In genomic region chr19:8839908-8840791, GRCm38 (mm10) we compare ENCODE assay signal across 8 mouse cellular contexts. TPM values are rescaled to one million over a fixed set of nuclear protein-coding genes. Genes with fewer than 3 reads are reported as not detected.
DNase-seq lines count a peak whose midpoint lies in the region; ATAC-seq and TF ChIP-seq lines count a peak whose summit lies in the region.

No protein-coding gene starts in this region.

- H3K36me3 ChIP-seq in embryonic facial prominence, embryonic 10.5 days (replicated peaks) = peaks cover 31% of the 10 kb centered on the region
- H3K36me3 ChIP-seq in limb, embryonic 14.5 days (ENCODE audit: control insufficient read depth, insufficient read depth, low read length) = peaks cover 19% of the 10 kb centered on the region
- H3K36me3 ChIP-seq in midbrain, embryonic 13.5 days = peaks cover 25% of the 10 kb centered on the region

- WGBS in embryonic facial prominence, embryonic 10.5 days = 23% methylated on average over 29 of the region's 29 CpGs
- WGBS in limb, embryonic 14.5 days = 23% methylated on average over 29 of the region's 29 CpGs
- 10% methylated on average over 29 of the region's 29 CpGs for WGBS in midbrain, embryonic 13.5 days

- peak; percentile 61 for DNase-seq in ovary, adult 18-20 months (ENCODE audit: low spot score)
- DNase-seq in ovary, postnatal 14 days (ENCODE audit: low spot score) = no peak
- peak; percentile 72 for DNase-seq in embryonic facial prominence, embryonic 10.5 days (ENCODE audit: low spot score)
- DNase-seq in heart, adult 8-10 months (ENCODE audit: low spot score) = peak; percentile 67
- peak; percentile 87 for DNase-seq in kidney, adult 18-20 months
- DNase-seq in limb, embryonic 14.5 days (ENCODE audit: low spot score) = no peak
- DNase-seq in spleen, postnatal 36 days (ENCODE audit: low spot score in 2 of 2) = peak; percentile 79 to 83

- H3K4me3 ChIP-seq in embryonic facial prominence, embryonic 10.5 days = peak overlapping the region; percentile 69
- H3K4me3 ChIP-seq in limb, embryonic 14.5 days (replicated peaks; ENCODE audit: low read length) = peak overlapping the region; percentile 39
- peak overlapping the region; percentile 79 for H3K4me3 ChIP-seq in midbrain, embryonic 13.5 days (replicated peaks)

- peaks cover 39% of the 10 kb centered on the region for H3K4me1 ChIP-seq in embryonic facial prominence, embryonic 10.5 days
- peaks cover 25% of the 10 kb centered on the region for H3K4me1 ChIP-seq in limb, embryonic 14.5 days (ENCODE audit: control insufficient read depth, insufficient read depth, low read length)
- peaks cover 41% of the 10 kb centered on the region for H3K4me1 ChIP-seq in midbrain, embryonic 13.5 days (replicated peaks)

- H3K27ac ChIP-seq in embryonic facial prominence, embryonic 10.5 days (replicated peaks) = peak overlapping the region; percentile 76
- H3K27ac ChIP-seq in limb, embryonic 14.5 days (replicated peaks; ENCODE audit: low read depth, low read length) = no peak overlapping the region
- peak overlapping the region; percentile 98 for H3K27ac ChIP-seq in midbrain, embryonic 13.5 days

- peak overlapping the region; percentile 59 for H3K9ac ChIP-seq in limb, embryonic 14.5 days (ENCODE audit: low read depth, low read length, severe bottlenecking)
- H3K9ac ChIP-seq in midbrain, embryonic 13.5 days (replicated peaks) = peak overlapping the region; percentile 93

- H3K4me2 ChIP-seq in limb, embryonic 14.5 days (replicated peaks; ENCODE audit: low read depth, low read length, severe bottlenecking) = peak overlapping the region; percentile 56
- H3K4me2 ChIP-seq in midbrain, embryonic 13.5 days (replicated peaks) = peak overlapping the region; percentile 77

- TF ChIP-seq POLR2A in limb, embryonic 14.5 days (IDR thresholded peaks at IDR 0.05; ENCODE audit: borderline replicate concordance, extremely low read depth, insufficient read depth, insufficient read length) = no peak

- no peak for ATAC-seq in limb, embryonic 14.5 days (ENCODE audit: low FRiP score, low read depth)
- peak; percentile 31 for ATAC-seq in midbrain, embryonic 13.5 days

- no peaks in the 10 kb centered on the region for H3K9me3 ChIP-seq in embryonic facial prominence, embryonic 10.5 days
- no peaks in the 10 kb centered on the region for H3K9me3 ChIP-seq in limb, embryonic 14.5 days (ENCODE audit: control insufficient read depth, low read length)
- H3K9me3 ChIP-seq in midbrain, embryonic 13.5 days = no peaks in the 10 kb centered on the region

- no peaks in the 10 kb centered on the region for H3K27me3 ChIP-seq in embryonic facial prominence, embryonic 10.5 days (replicated peaks; ENCODE audit: low read depth, poor library complexity, severe bottlenecking)
- no peaks in the 10 kb centered on the region for H3K27me3 ChIP-seq in limb, embryonic 14.5 days (ENCODE audit: control insufficient read depth, insufficient read depth, low read length)
- H3K27me3 ChIP-seq in midbrain, embryonic 13.5 days = no peaks in the 10 kb centered on the region

RNA-seq across cellular contexts. Expression of gene Gng3, which starts 1.2 kb away (rescaled TPM):
- 29.3 and 32.0 TPM in 2 replicates for polyA plus RNA-seq in embryonic facial prominence, embryonic 10.5 days (2016; fragmentation: Nextera tagmentation; extraction: Ambion mirVana)
- under 1 TPM in 1 of 4 experiments, not detected in 3; 0.22 TPM for total RNA-seq in heart, adult 8-10 months (2022)
- polyA plus RNA-seq in limb, embryonic 14.5 days (2012; rRNA removed) = 2.2 and 2.5 TPM in 2 replicates
- polyA plus RNA-seq in limb, embryonic 14.5 days (2014; fragmentation: Nextera tagmentation; extraction: Ambion mirVana) = 4.2 and 5.0 TPM in 2 replicates
- 310 and 338 TPM in 2 replicates for polyA plus RNA-seq in midbrain, embryonic 13.5 days (2015; fragmentation: Nextera tagmentation; extraction: Ambion mirVana)

RNA-seq across cellular contexts. Expression of gene Bscl2, which starts 2.9 kb away (rescaled TPM):
- polyA plus RNA-seq in embryonic facial prominence, embryonic 10.5 days (2016; fragmentation: Nextera tagmentation; extraction: Ambion mirVana) = 41.4 and 44.6 TPM in 2 replicates
- total RNA-seq in heart, adult 8-10 months (2022) = 10 to 100 TPM; 21.2 to 28.1 (median 24.2) TPM
- polyA plus RNA-seq in limb, embryonic 14.5 days (2012; rRNA removed) = 48.2 and 63.5 TPM in 2 replicates
- polyA plus RNA-seq in limb, embryonic 14.5 days (2014; fragmentation: Nextera tagmentation; extraction: Ambion mirVana) = 50.2 and 51.3 TPM in 2 replicates
- polyA plus RNA-seq in midbrain, embryonic 13.5 days (2015; fragmentation: Nextera tagmentation; extraction: Ambion mirVana) = 78.9 and 83.7 TPM in 2 replicates

RNA-seq across cellular contexts. Expression of gene Lrrn4cl, which starts 10.4 kb away (rescaled TPM):
- 0.55 and 0.57 TPM in 2 replicates for polyA plus RNA-seq in embryonic facial prominence, embryonic 10.5 days (2016; fragmentation: Nextera tagmentation; extraction: Ambion mirVana)
- total RNA-seq in heart, adult 8-10 months (2022) = 1 to 10 TPM; 3.4 to 4.7 (median 3.9) TPM
- polyA plus RNA-seq in limb, embryonic 14.5 days (2012; rRNA removed) = 1.9 and 2.1 TPM in 2 replicates
- 0.70 and 1.6 TPM in 2 replicates for polyA plus RNA-seq in limb, embryonic 14.5 days (2014; fragmentation: Nextera tagmentation; extraction: Ambion mirVana)
- polyA plus RNA-seq in midbrain, embryonic 13.5 days (2015; fragmentation: Nextera tagmentation; extraction: Ambion mirVana) = 0.23 and 0.62 TPM in 2 replicates

RNA-seq across cellular contexts. Expression of gene AC129217.1, which starts 10.6 kb away (rescaled TPM):
- polyA plus RNA-seq in embryonic facial prominence, embryonic 10.5 days (2016; fragmentation: Nextera tagmentation; extraction: Ambion mirVana) = not detected in 2 replicates
- total RNA-seq in heart, adult 8-10 months (2022) = under 1 TPM in 1 of 4 experiments, not detected in 3; 0.53 TPM
- polyA plus RNA-seq in limb, embryonic 14.5 days (2012; rRNA removed) = 0.51 and 3.0 TPM in 2 replicates
- not detected in 2 replicates for polyA plus RNA-seq in limb, embryonic 14.5 days (2014; fragmentation: Nextera tagmentation; extraction: Ambion mirVana)
- not detected in 2 replicates for polyA plus RNA-seq in midbrain, embryonic 13.5 days (2015; fragmentation: Nextera tagmentation; extraction: Ambion mirVana)

RNA-seq across cellular contexts. Expression of gene Hnrnpul2, which starts 20.3 kb away (rescaled TPM):
- polyA plus RNA-seq in embryonic facial prominence, embryonic 10.5 days (2016; fragmentation: Nextera tagmentation; extraction: Ambion mirVana) = 4.8 and 5.0 TPM in 2 replicates
- total RNA-seq in heart, adult 8-10 months (2022) = 10 to 100 TPM; 46.0 to 48.9 (median 46.9) TPM
- polyA plus RNA-seq in limb, embryonic 14.5 days (2012; rRNA removed) = 59.4 and 88.6 TPM in 2 replicates
- polyA plus RNA-seq in limb, embryonic 14.5 days (2014; fragmentation: Nextera tagmentation; extraction: Ambion mirVana) = 9.5 and 9.6 TPM in 2 replicates
- polyA plus RNA-seq in midbrain, embryonic 13.5 days (2015; fragmentation: Nextera tagmentation; extraction: Ambion mirVana) = 6.1 and 6.4 TPM in 2 replicates

Comparison
In these comparisons a context has a peak if more than half of its experiments do, and no peak if none do; other contexts are left out.
1. DNase-seq: peak in ovary, adult 18-20 months (single experiment), embryonic facial prominence, embryonic 10.5 days (single experiment), heart, adult 8-10 months (single experiment), kidney, adult 18-20 months (single experiment) and spleen, postnatal 36 days (2 of 2); none in ovary, postnatal 14 days (single experiment) and limb, embryonic 14.5 days (single experiment).
2. Peak in every context shown above with its lines, with median percentiles within 50 percentile points of each other: H3K4me3 ChIP-seq.